Mouse (Mus musculus): ENCODE data around the gene Tmem260.

GRCm38 (mm10) chr14:48476278-48476677 lies 30.4 kb downstream of the Tmem260 start:
- TF ChIP-seq CTCF (IDR thresholded peaks at IDR 0.05) = no peak
- no peak for TF ChIP-seq POLR2A (IDR thresholded peaks at IDR 0.05; ENCODE audit: insufficient read depth, low read depth, low read length)
- TF ChIP-seq EP300 (IDR thresholded peaks at IDR 0.05; ENCODE audit: insufficient read depth, low read depth, low read length) = no peak
